Mouse (Mus musculus): ENCODE data around the gene Thumpd2.

- TF ChIP-seq POLR2A (IDR thresholded peaks at IDR 0.05; ENCODE audit: insufficient read depth, low read depth, low read length) (no peak), CTCF (IDR thresholded peaks at IDR 0.05) (no peak)
These were observed 1.5 kb downstream of the Thumpd2 start for GRCm38 (mm10) chr17:81063346-81063745.
